Mouse (Mus musculus): Measurements from ENCODE around the gene Mapk10. TPM values are rescaled to one million over a fixed set of nuclear protein-coding genes. Genes with fewer than 3 reads are reported as not detected.

Mapk10 gene
- total and polyA plus RNA-seq, 2 experiments from 2014 or later = 3.9 to 7.0 TPM

DNA sequence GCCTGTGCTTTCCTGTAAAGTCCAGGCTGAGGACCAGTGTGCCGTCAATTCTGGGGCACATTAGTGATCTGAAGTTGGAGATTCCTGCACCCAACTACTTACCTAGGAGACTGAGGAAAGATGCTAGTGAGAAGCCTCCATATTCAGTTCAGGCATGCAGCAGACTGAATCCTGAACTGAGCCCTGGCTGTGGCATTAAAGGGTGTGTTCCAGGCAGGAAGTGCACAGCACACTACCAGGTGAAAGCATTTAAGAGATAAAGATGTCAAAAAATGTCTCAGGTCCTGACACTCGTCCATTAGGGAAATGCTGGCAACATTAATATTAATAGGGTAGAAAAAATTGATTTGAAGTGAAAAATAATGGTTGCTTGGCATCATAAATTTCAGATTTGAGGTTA, 44.4 kb downstream of the Mapk10 start:
- H3K4me3 ChIP-seq (ENCODE audit: low read depth, low read length) = no peak overlapping the region
- no peak for DNase-seq (ENCODE audit: low spot score)
- TF ChIP-seq CTCF (IDR thresholded peaks at IDR 0.05; ENCODE audit: low read depth) = no peak
- TF ChIP-seq EP300 (IDR thresholded peaks at IDR 0.05; ENCODE audit: low read depth) = no peak
- 0 out of 2 replicates have a peak, but pooled peaks cover 6% of the 10 kb centered on the region for H3K9me3 ChIP-seq (replicated peaks; ENCODE audit: control insufficient read depth, low read length)
- no peak overlapping the region for H3K9ac ChIP-seq (replicated peaks; ENCODE audit: low read depth, low read length)
- no peaks in the 10 kb centered on the region for H3K27me3 ChIP-seq (ENCODE audit: control insufficient read depth, insufficient read depth, low read length)
- H3K4me2 ChIP-seq (ENCODE audit: low read depth, low read length) = no peak overlapping the region
- no peak for ATAC-seq (ENCODE audit: insufficient read depth, low read depth)
- no peak overlapping the region for H3K27ac ChIP-seq (ENCODE audit: low read depth)
- H3K4me1 ChIP-seq (ENCODE audit: control insufficient read depth, insufficient read depth) = no peaks in the 10 kb centered on the region
- no peaks in the 10 kb centered on the region for H3K36me3 ChIP-seq (replicated peaks; ENCODE audit: control insufficient read depth, insufficient read depth, low read length)
- 56% methylated on average over 2 of the region's 2 CpGs for WGBS

GRCm38 (mm10) chr5:103164022-103164421, 47.1 kb downstream of the Mapk10 start:
- ATAC-seq (ENCODE audit: insufficient read depth, low read depth) (no peak), DNase-seq (ENCODE audit: low spot score) (no peak)
- no peaks in the 10 kb centered on the region for H3K27me3 ChIP-seq (ENCODE audit: control insufficient read depth, insufficient read depth, low read length)
- H3K36me3 ChIP-seq (replicated peaks; ENCODE audit: control insufficient read depth, insufficient read depth, low read length) = no peaks in the 10 kb centered on the region
- H3K27ac ChIP-seq (ENCODE audit: low read depth) = no peak overlapping the region
- WGBS = 79% methylated on average over 3 of the region's 3 CpGs
- H3K9ac ChIP-seq (replicated peaks; ENCODE audit: low read depth, low read length) = no peak overlapping the region
- TF ChIP-seq CTCF (IDR thresholded peaks at IDR 0.05; ENCODE audit: low read depth) (no peak), EP300 (IDR thresholded peaks at IDR 0.05; ENCODE audit: low read depth) (no peak)
- no peaks in the 10 kb centered on the region for H3K9me3 ChIP-seq (replicated peaks; ENCODE audit: control insufficient read depth, low read length)
- no peak overlapping the region for H3K4me2 ChIP-seq (ENCODE audit: low read depth, low read length)
- H3K4me1 ChIP-seq (ENCODE audit: control insufficient read depth, insufficient read depth) = no peaks in the 10 kb centered on the region
- H3K4me3 ChIP-seq (ENCODE audit: low read depth, low read length) = no peak overlapping the region

- DNase-seq (ENCODE audit: low spot score) = no peak
- no peaks in the 10 kb centered on the region for H3K36me3 ChIP-seq (replicated peaks; ENCODE audit: control insufficient read depth, insufficient read depth, low read length)
- H3K4me3 ChIP-seq (ENCODE audit: low read depth, low read length) = no peak overlapping the region
- H3K4me1 ChIP-seq (ENCODE audit: control insufficient read depth, insufficient read depth) = no peaks in the 10 kb centered on the region
- ATAC-seq (ENCODE audit: insufficient read depth, low read depth) = no peak
- TF ChIP-seq CTCF (IDR thresholded peaks at IDR 0.05; ENCODE audit: low read depth) = no peak
- TF ChIP-seq EP300 (IDR thresholded peaks at IDR 0.05; ENCODE audit: low read depth) = no peak
- H3K27me3 ChIP-seq (ENCODE audit: control insufficient read depth, insufficient read depth, low read length) = no peaks in the 10 kb centered on the region
- H3K4me2 ChIP-seq (ENCODE audit: low read depth, low read length) = no peak overlapping the region
- H3K9me3 ChIP-seq (replicated peaks; ENCODE audit: control insufficient read depth, low read length) = no peaks in the 10 kb centered on the region
- WGBS = 73% methylated on average over 3 of the region's 3 CpGs
- no peak overlapping the region for H3K27ac ChIP-seq (ENCODE audit: low read depth)
- no peak overlapping the region for H3K9ac ChIP-seq (replicated peaks; ENCODE audit: low read depth, low read length)
These were observed 49.6 kb downstream of the Mapk10 start for GRCm38 (mm10) chr5:103161574-103161973.

DNA sequence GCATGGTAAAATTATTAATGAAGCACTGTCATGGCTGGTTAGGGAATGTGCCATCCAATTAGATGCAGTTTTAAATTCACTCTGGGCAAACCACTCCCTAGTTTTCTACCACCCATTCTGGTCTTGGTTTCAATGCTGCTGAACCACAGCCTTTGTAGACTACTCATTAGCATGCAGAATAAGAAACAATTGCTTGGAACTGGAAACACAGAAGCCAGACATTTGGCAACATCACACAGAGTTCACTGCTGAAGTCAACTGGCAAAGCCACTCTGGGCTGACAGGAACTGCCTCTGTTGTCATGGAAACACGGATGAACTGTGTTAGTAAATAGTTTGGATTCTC, 50.0 kb downstream of the Mapk10 start:
- H3K27ac ChIP-seq (ENCODE audit: low read depth) = no peak overlapping the region
- DNase-seq (ENCODE audit: low spot score) (no peak), ATAC-seq (ENCODE audit: insufficient read depth, low read depth) (no peak)
- no peak overlapping the region for H3K4me2 ChIP-seq (ENCODE audit: low read depth, low read length)
- TF ChIP-seq CTCF (IDR thresholded peaks at IDR 0.05; ENCODE audit: low read depth) = no peak
- TF ChIP-seq EP300 (IDR thresholded peaks at IDR 0.05; ENCODE audit: low read depth) = no peak
- H3K27me3 ChIP-seq (ENCODE audit: control insufficient read depth, insufficient read depth, low read length) = no peaks in the 10 kb centered on the region
- 41% methylated on average over 1 of the region's 1 CpGs for WGBS
- no peaks in the 10 kb centered on the region for H3K4me1 ChIP-seq (ENCODE audit: control insufficient read depth, insufficient read depth)
- H3K9me3 ChIP-seq (replicated peaks; ENCODE audit: control insufficient read depth, low read length) = no peaks in the 10 kb centered on the region
- H3K9ac ChIP-seq (replicated peaks; ENCODE audit: low read depth, low read length) = no peak overlapping the region
- H3K4me3 ChIP-seq (ENCODE audit: low read depth, low read length) = no peak overlapping the region
- H3K36me3 ChIP-seq (replicated peaks; ENCODE audit: control insufficient read depth, insufficient read depth, low read length) = no peaks in the 10 kb centered on the region

DNA sequence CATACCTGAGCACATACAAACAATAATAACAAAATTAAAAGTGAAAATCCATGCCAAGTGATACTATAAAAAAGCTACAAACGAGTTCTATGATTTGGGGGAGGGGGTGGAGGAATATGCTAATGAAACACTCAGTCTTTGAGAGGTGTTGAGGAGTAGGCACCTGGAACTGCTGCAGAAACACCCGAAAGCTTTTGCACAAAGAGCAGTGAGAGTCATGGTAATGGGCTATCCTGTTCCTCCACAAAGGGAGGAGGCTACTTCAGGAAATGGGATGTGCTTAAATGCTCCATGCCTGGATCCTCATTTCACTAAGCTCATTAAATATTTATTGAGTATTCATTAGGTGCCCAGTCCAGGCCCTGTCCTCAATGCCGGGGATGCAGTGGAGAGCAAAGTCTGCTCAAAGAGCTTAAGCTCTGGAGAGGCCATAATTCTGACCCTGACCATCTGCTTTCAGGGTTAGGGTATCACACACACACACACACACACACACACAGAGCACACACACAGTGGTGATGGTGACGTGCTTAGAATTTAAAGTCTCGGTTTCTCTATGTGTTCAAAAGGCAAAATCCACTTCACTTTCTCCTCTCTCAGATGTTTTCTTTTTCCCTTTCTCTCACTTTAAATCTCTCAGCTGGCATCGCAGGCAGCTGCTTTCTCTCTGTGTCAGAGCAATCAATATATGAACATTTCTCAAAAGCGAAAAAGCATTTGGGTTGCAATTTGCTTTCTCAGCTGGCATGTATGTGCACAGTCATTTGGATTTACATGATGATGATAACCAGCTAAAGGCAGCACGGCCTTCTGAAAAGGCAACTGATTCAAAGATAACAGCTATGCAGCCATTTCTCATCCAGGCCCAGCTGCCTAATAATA, 50.6 kb downstream of the Mapk10 start:
- no peak for TF ChIP-seq CTCF (IDR thresholded peaks at IDR 0.05; ENCODE audit: low read depth)
- no peak for TF ChIP-seq EP300 (IDR thresholded peaks at IDR 0.05; ENCODE audit: low read depth)
- Histone ChIP-seq H3K9ac (replicated peaks; ENCODE audit: low read depth, low read length) (no peak overlapping the region), H3K36me3 (replicated peaks; ENCODE audit: control insufficient read depth, insufficient read depth, low read length) (no peaks in the 10 kb centered on the region), H3K9me3 (replicated peaks; ENCODE audit: control insufficient read depth, low read length) (no peaks in the 10 kb centered on the region), H3K27me3 (ENCODE audit: control insufficient read depth, insufficient read depth, low read length) (no peaks in the 10 kb centered on the region), H3K4me1 (ENCODE audit: control insufficient read depth, insufficient read depth) (no peaks in the 10 kb centered on the region), H3K4me3 (ENCODE audit: low read depth, low read length) (no peak overlapping the region), H3K4me2 (ENCODE audit: low read depth, low read length) (no peak overlapping the region), H3K27ac (ENCODE audit: low read depth) (no peak overlapping the region)
- DNase-seq (ENCODE audit: low spot score) (no peak), ATAC-seq (ENCODE audit: insufficient read depth, low read depth) (no peak)
- 66% methylated on average over 8 of the region's 8 CpGs for WGBS

GRCm38 (mm10) chr5:103140935-103141334, 70.2 kb downstream of the Mapk10 start:
- TF ChIP-seq CTCF (IDR thresholded peaks at IDR 0.05; ENCODE audit: low read depth) (no peak), EP300 (IDR thresholded peaks at IDR 0.05; ENCODE audit: low read depth) (no peak)
- no peak overlapping the region for H3K4me2 ChIP-seq (ENCODE audit: low read depth, low read length)
- H3K27me3 ChIP-seq (ENCODE audit: control insufficient read depth, insufficient read depth, low read length) = no peaks in the 10 kb centered on the region
- DNase-seq (ENCODE audit: low spot score) (no peak), ATAC-seq (ENCODE audit: insufficient read depth, low read depth) (no peak)
- H3K4me3 ChIP-seq (ENCODE audit: low read depth, low read length) = no peak overlapping the region
- no peaks in the 10 kb centered on the region for H3K9me3 ChIP-seq (replicated peaks; ENCODE audit: control insufficient read depth, low read length)
- H3K4me1 ChIP-seq (ENCODE audit: control insufficient read depth, insufficient read depth) = no peaks in the 10 kb centered on the region
- 63% methylated on average over 5 of the region's 5 CpGs for WGBS
- no peak overlapping the region for H3K27ac ChIP-seq (ENCODE audit: low read depth)
- no peaks in the 10 kb centered on the region for H3K36me3 ChIP-seq (replicated peaks; ENCODE audit: control insufficient read depth, insufficient read depth, low read length)
- no peak overlapping the region for H3K9ac ChIP-seq (replicated peaks; ENCODE audit: low read depth, low read length)

All from heart, postnatal 0 days (tissue).